Mouse (Mus musculus): ENCODE data around the gene Sf3a1. TPM values are rescaled to one million over a fixed set of nuclear protein-coding genes. Genes with fewer than 3 reads are reported as not detected.

Gene Sf3a1
- polyA plus RNA-seq (2012; rRNA removed), result 19.2 and 20.7 TPM in 2 replicates

DNA sequence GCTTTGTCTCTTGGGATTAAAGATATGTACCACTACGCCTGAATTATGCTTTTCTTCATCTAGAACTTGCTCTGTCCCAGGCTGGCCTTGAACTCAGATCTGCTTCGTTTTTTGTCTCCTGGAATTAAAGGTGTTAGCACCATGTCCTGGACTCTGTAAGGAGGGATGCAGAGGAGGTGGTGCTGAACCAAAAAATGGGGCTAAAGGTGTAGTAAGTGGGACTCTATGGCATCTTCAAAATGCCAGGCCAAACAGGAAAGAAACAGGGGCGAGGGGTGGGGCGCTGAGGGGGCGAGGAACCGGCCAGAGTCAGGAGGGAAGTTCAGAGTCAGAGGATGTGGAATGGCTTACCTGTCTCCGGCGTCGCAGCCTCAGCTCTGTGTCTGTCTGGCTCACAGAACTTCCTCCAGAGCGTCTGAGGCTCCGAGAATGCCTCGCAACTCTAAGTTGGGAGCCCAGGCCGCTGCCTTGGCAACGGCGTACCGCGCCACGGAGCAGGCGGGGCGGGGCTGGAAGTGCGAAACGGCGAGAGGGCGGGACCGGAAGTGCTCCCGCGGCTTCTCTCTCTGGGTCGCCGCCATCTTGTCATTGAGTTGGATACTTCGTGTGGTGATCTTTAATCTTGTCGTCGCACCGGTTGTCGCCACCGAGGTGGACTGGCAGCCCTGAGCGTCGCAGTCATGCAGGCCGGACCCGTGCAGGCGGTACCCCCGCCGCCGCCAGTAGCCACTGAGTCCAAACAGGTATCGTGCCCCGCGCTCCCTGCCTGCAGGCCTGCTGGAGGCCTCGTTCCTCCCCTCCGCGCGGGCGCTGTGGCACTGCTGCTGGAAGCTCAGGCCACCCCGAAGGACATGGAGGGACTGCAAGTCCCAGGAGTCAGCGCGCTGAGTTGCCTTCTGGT, at the start of gene Sf3a1, which contains the start of gene Ccdc157:
Sf3a1 (plus strand) TSS at position 543 of the 901 bp plus-strand sequence.
Ccdc157 (minus strand) TSS at position 486 of the 901 bp plus-strand sequence.

DNA sequence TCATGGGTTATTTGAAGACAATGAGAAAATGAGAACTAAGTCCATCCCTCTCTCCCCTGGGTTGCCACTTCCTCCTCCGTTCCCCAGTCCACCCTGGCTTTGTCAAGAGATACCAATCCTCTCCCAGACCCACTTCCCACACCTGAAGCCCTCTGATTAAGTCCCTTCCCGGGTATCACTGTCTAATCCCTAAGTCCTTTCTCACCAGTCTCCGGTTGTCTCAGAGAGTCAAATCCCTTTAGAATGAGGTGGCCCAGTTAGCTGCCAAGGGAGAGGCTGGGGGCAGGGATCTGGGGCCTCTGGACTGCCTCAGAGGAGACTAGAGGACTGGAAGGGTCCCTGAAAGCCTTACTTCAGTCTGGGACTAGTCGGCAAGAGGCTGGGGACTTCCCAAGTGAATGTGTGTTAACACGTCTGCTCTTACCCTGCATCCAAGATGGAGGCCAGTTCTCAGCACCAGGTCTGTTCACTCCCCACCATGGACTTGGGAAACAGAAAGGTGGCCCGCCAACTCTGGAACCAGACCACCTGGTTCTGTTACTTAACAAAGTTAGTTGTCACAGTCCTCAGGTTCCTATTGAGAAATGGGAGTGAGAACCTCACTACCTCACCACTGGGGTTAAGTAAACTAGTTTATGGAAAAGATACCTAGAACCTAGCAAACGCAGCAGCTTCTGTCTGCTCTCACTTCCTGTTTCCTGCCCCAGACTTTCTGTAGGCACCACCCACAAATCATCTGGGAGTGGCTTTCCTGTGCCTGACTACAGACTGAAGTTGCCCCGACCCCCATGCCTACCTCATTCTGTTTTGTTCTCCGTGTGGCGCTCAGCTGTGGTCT, 37.2 kb upstream of the Sf3a1 start, which contains the start of gene Sec14l2:
Sec14l2 (minus strand) TSS at position 674 of the 838 bp plus-strand sequence.

DNA sequence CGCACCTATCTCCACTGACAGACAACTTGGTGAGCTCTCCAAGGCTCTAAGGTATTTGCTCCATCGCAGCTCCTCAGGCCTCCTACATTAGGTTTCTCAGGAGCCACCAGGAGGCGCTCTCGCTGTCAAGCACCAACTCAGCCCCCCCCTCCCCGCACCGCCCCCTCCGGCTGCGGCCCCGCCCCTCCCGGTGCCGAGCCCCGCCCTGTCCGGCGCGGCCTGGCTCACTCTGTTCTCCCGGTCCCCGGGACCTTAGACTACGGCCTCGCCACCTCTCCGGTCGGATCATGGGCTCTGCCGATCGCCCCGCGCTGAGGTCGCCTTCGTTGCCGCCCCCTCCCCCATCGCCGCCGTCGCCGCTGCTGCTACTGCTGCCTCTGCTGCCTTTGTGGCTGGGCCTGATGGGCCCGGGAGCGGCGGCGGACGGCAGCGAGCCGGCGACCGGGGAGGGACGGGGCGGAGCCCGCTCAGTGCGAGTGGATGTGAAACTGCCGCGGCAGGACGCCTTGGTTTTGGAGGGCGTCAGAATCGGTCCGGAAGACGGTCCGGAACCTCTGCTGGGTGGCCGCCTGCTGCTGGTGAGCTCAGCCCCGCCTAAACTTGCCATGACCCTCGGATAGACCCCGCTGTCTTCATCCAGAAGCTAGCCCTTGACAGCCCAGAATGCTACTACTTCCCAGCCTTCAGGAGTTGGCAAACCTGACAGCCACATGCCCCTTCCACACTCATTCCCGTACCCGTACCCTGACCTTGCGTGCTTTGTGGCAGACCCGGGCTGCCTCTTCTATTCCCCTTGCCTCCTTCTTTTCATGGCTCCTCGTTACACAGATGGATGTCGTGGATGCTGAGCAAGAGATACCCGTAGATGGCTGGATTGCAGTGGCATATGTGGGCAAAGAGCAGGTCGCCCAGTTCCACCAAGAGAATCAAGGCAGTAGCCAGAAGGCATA, 24.9 kb upstream of the Sf3a1 start, which contains the start of gene Rnf215:
Rnf215 (plus strand) TSS at position 217 of the 950 bp plus-strand sequence.

DNA sequence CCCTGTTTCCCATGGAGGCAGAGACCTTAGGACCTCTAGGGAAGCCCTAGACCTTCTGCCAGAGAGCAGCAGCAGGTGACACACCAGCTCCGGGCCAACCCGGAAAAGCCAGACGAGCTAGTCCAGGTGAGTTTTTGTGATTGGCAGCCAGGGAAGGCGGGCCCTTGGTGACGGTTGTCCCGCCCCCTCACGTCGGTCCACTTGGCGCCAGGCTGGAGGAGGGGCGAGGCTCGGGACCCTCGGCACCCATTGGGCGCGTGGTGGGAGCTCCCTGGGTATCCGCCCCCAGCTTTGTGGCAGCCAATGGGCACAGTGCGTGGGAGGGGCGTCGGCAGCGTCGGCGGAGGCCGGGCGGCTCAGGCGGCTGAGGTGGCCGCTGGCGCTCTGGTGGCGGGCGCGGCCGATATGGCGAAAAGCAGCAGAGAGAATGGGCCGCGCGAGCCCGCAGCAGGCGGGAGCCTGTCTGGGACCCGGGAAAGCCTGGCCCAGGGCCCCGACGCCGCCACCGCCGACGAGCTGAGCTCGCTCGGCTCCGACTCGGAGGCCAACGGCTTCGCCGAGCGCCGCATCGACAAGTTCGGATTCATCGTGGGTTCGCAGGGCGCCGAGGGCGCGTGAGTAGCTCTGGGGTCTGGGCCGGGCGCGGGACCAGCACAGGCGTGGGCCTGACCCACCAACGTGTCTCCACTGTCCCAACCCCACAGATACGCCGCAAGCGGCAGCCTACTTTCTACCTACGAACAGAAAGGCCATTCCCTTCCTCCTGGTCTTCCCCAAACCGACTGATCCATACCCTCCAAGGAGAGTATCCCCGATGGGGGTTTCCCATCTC, 26.6 kb downstream of the Sf3a1 start, which contains the start of gene Tbc1d10a:
Tbc1d10a (plus strand) TSS at position 304 of the 832 bp plus-strand sequence.

DNA sequence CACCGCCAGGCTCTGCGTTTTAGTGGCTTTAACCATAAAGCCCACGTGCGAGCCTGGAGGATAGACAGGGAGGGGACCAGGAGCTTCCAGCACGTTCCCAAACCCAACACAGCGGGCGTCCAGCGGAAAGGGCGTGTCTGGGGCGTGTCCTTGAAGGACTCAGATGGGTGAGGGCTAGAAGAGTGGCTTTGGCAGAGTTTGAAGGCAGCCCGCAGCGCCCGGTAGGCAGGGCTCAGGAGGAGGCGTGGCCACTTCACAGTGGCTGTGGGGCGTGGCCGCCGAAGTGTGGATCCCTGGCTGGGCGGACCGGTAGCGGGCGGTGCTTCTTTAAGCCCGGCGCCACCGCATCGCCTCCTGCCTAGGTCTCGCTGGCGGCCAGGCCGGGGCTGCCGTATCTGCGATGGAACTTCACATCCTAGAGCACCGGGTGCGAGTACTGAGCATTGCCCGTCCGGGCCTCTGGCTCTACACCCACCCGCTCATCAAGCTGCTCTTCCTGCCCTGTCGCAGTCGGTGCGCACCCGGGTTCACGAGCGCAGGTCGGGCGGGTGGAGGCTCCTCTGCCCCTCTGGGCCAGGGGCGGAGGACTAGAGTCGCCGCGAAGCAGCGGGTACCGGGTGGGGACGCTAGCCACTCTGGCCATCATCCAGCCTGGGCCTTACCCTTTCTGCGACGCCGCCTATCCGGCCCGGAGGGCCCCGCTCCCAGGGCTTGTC, 57.9 kb downstream of the Sf3a1 start, which contains the start of gene Castor1:
Castor1 (plus strand) TSS at position 312 of the 716 bp plus-strand sequence.

Other genes starting within 250 kb of the Sf3a1 start
- 0.27 and 0.32 TPM in 2 replicates for gene Slc35e4, start 245.7 kb upstream of the Sf3a1 start, polyA plus RNA-seq (2012; rRNA removed)
- gene Tcn2, start 228.2 kb upstream of the Sf3a1 start, polyA plus RNA-seq (2012; rRNA removed), result 12.6 and 15.1 TPM in 2 replicates
- 37.2 and 39.6 TPM in 2 replicates for gene Pes1, start 196.4 kb upstream of the Sf3a1 start, polyA plus RNA-seq (2012; rRNA removed)
- gene 4930556J24Rik, start 183.6 kb upstream of the Sf3a1 start, polyA plus RNA-seq (2012; rRNA removed), result not detected in 2 replicates
- 0.90 and 1.0 TPM in 2 replicates for gene Gal3st1, start 176.7 kb upstream of the Sf3a1 start, polyA plus RNA-seq (2012; rRNA removed)
- 0.99 and 1.0 TPM in 2 replicates for gene Sec14l4, start 128.9 kb upstream of the Sf3a1 start, polyA plus RNA-seq (2012; rRNA removed)
- not detected in 2 replicates for gene Sec14l3, start 95.5 kb upstream of the Sf3a1 start, polyA plus RNA-seq (2012; rRNA removed)
- gene Mtfp1, start 64.9 kb upstream of the Sf3a1 start, polyA plus RNA-seq (2012; rRNA removed), result 13.6 and 14.1 TPM in 2 replicates
- gene Sec14l2, start 36.9 kb upstream of the Sf3a1 start, polyA plus RNA-seq (2012; rRNA removed), result 9.1 and 9.8 TPM in 2 replicates
- 4.6 and 5.5 TPM in 2 replicates for gene Rnf215, start 25.1 kb upstream of the Sf3a1 start, polyA plus RNA-seq (2012; rRNA removed)
- 0.90 and 0.99 TPM in 2 replicates for gene Ccdc157, start 57 bp upstream of the Sf3a1 start, polyA plus RNA-seq (2012; rRNA removed)
- 6.1 TPM in 2 replicates for gene Tbc1d10a, start 26.4 kb downstream of the Sf3a1 start, polyA plus RNA-seq (2012; rRNA removed)
- 0.94 and 0.98 TPM in 2 replicates for gene Castor1, start 57.9 kb downstream of the Sf3a1 start, polyA plus RNA-seq (2012; rRNA removed)
- 0.59 and 0.83 TPM in 2 replicates for gene Osm, start 76.1 kb downstream of the Sf3a1 start, polyA plus RNA-seq (2012; rRNA removed)
- gene Lif, start 97.2 kb downstream of the Sf3a1 start, polyA plus RNA-seq (2012; rRNA removed), result 0.01 and 0.02 TPM in 2 replicates